Mouse (Mus musculus) brain, embryonic 14.5 days (tissue): ENCODE data around the gene Ccdc33.

Source experiments
- CTCF ChIP-seq: fragments of 200-500 bp; IDR thresholded peaks from 2 replicates; pipeline ENCODE4 v1.5.1; 2012; ENCODE audit warnings: inconsistent platforms, mild to moderate bottlenecking, moderate library complexity, borderline replicate concordance; ENCODE audit not compliant: insufficient read depth, insufficient read length; ENCODE audit errors: extremely low read depth
- POLR2A ChIP-seq: fragments of 200-500 bp; IDR thresholded peaks from 2 replicates; pipeline ENCODE4 v1.6.1; 2012; ENCODE audit warnings: mild to moderate bottlenecking, inconsistent platforms, borderline replicate concordance; ENCODE audit not compliant: poor library complexity, insufficient read depth, insufficient read length, severe bottlenecking; ENCODE audit errors: extremely low read depth

- TF ChIP-seq CTCF (no peak), POLR2A (no peak)
These were observed 31.8 kb downstream of the Ccdc33 start for GRCm38 (mm10) chr9:58086861-58087260.
